In genomic region chr7:58801791-58802190, GRCm38 (mm10) we compare ENCODE assay signal across 19 mouse cellular contexts.
DNase-seq lines count a peak whose midpoint lies in the region; ATAC-seq lines count a peak whose summit lies in the region.
"Had no signal": no experiment of that assay in that cellular context is flagged by ENCODE, and none has a peak within 500 bp of the region (broad histone marks: within the 10 kb centered on the region; RNA-seq: fewer than 3 reads in every experiment).

No protein-coding gene starts in this region.

- 0 out of 2 replicates have a peak, but pooled peaks cover 11% of the 10 kb centered on the region for H3K36me3 ChIP-seq in kidney, embryonic 15.5 days
- H3K36me3 ChIP-seq: forebrain, embryonic 12.5 days had no signal

- no peak overlapping the region for H3K4me3 ChIP-seq in kidney, embryonic 15.5 days (replicated peaks)
- H3K4me3 ChIP-seq: embryonic facial prominence, embryonic 13.5 days; forebrain, embryonic 12.5 days; heart, adult 2 months had no signal

- ATAC-seq in kidney, embryonic 15.5 days (replicated peaks; ENCODE audit: low FRiP score), result peak; percentile 33; the same call in 1 of the 2 replicates
- ATAC-seq: forebrain, embryonic 16.5 days; hindbrain, postnatal 0 days had no signal

- WGBS in kidney, embryonic 15.5 days, result 62% methylated on average over 2 of the region's 2 CpGs

- H3K9me3 ChIP-seq in kidney, embryonic 15.5 days (replicated peaks), result no peaks in the 10 kb centered on the region
- H3K9me3 ChIP-seq: embryonic facial prominence, embryonic 13.5 days; forebrain, embryonic 12.5 days had no signal

- H3K4me2 ChIP-seq in kidney, embryonic 15.5 days, result no peak overlapping the region
- H3K4me2 ChIP-seq: embryonic facial prominence, embryonic 13.5 days; forebrain, embryonic 12.5 days; heart, embryonic 11.5 days had no signal

- peak; percentile 49 for DNase-seq in adrenal gland, adult 2 months
- DNase-seq in adrenal gland, postnatal 4 days (ENCODE audit: low spot score in 2 of 2), result no peak
- no peak for DNase-seq in kidney, postnatal 4 days
- peak; percentile 18 for DNase-seq in 3134 (ENCODE audit: extremely low read depth, insufficient read length, low spot score)
- DNase-seq in adipocyte (ENCODE audit: low spot score), result peak; percentile 3
- DNase-seq in gastrocnemius, adult 18-20 months (ENCODE audit: low spot score), result no peak
- DNase-seq: cerebellum, adult 18-20 months; cerebellum, adult 9-11 months; cerebellum, postnatal 36 days; gastrocnemius, postnatal 14 days; heart, adult 2 months; heart, postnatal 36 days had no signal

- no peaks in the 10 kb centered on the region for H3K27me3 ChIP-seq in kidney, embryonic 15.5 days
- H3K27me3 ChIP-seq: CH12.LX; embryonic facial prominence, embryonic 13.5 days; forebrain, embryonic 12.5 days had no signal

- H3K9ac ChIP-seq in kidney, embryonic 15.5 days, result no peak overlapping the region
- H3K9ac ChIP-seq: embryonic facial prominence, embryonic 13.5 days; forebrain, embryonic 12.5 days had no signal

- no peak overlapping the region for H3K27ac ChIP-seq in kidney, embryonic 15.5 days
- H3K27ac ChIP-seq: embryonic facial prominence, embryonic 13.5 days; forebrain, embryonic 12.5 days; heart, adult 2 months; hindbrain, postnatal 0 days had no signal

- no peaks in the 10 kb centered on the region for H3K4me1 ChIP-seq in kidney, embryonic 15.5 days
- H3K4me1 ChIP-seq: embryonic facial prominence, embryonic 13.5 days; forebrain, embryonic 12.5 days had no signal

Comparison
In these comparisons a context has a peak if more than half of its experiments do, and no peak if none do; other contexts are left out.
1. DNase-seq: peak in adrenal gland, adult 2 months (single experiment), 3134 (single experiment) and adipocyte (single experiment); none in adrenal gland, postnatal 4 days (0 of 2), kidney, postnatal 4 days (0 of 2) and gastrocnemius, adult 18-20 months (single experiment).